In genomic region chr4:54998146-54998841, GRCm38 (mm10) we compare ENCODE assay signal across 32 mouse cellular contexts. TPM values are rescaled to one million over a fixed set of nuclear protein-coding genes. Genes with fewer than 3 reads are reported as not detected.
DNase-seq lines count a peak whose midpoint lies in the region; ATAC-seq lines count a peak whose summit lies in the region.
"Had no signal": no experiment of that assay in that cellular context is flagged by ENCODE, and none has a peak within 500 bp of the region (broad histone marks: within the 10 kb centered on the region; RNA-seq: fewer than 3 reads in every experiment).

No protein-coding gene starts in this region.

- no peak overlapping the region for H3K9ac ChIP-seq in neural tube, embryonic 15.5 days (replicated peaks)
- H3K9ac ChIP-seq: embryonic facial prominence, embryonic 12.5 days; embryonic facial prominence, embryonic 15.5 days; heart, embryonic 12.5 days; heart, embryonic 15.5 days; hindbrain, embryonic 15.5 days; intestine, embryonic 15.5 days had no signal

- H3K9me3 ChIP-seq in neural tube, embryonic 15.5 days (replicated peaks), result no peaks in the 10 kb centered on the region
- H3K9me3 ChIP-seq: embryonic facial prominence, embryonic 12.5 days; embryonic facial prominence, embryonic 15.5 days; heart, embryonic 12.5 days; heart, embryonic 15.5 days; hindbrain, embryonic 15.5 days; intestine, embryonic 15.5 days had no signal

- H3K36me3 ChIP-seq in neural tube, embryonic 15.5 days, result 0 out of 2 replicates have a peak, but pooled peaks cover 2% of the 10 kb centered on the region
- H3K36me3 ChIP-seq: embryonic facial prominence, embryonic 15.5 days; G1E; heart, embryonic 12.5 days; heart, embryonic 15.5 days; hindbrain, embryonic 15.5 days; intestine, embryonic 15.5 days had no signal

- peak; percentile 59; the same call in 1 of the 2 replicates for ATAC-seq in frontal cortex, adult (ENCODE audit: low TSS enrichment)
- ATAC-seq in neural tube, embryonic 15.5 days (ENCODE audit: low FRiP score), result peak; percentile 39; the same call in 1 of the 2 replicates
- ATAC-seq: activated CD4-positive, CD25-positive, alpha-beta regulatory T cell, adult 4 months; forebrain, embryonic 16.5 days; intestine, embryonic 15.5 days; Patski had no signal

- no peak overlapping the region; the same call in 1 of the 2 replicates for H3K27ac ChIP-seq in neural tube, embryonic 15.5 days (replicated peaks)
- H3K27ac ChIP-seq: embryonic facial prominence, embryonic 12.5 days; embryonic facial prominence, embryonic 15.5 days; heart, embryonic 15.5 days; hindbrain, embryonic 15.5 days; intestine, embryonic 15.5 days had no signal

- H3K4me1 ChIP-seq in neural tube, embryonic 15.5 days, result peaks cover 7% of the 10 kb centered on the region; the same call in 1 of the 2 replicates
- H3K4me1 ChIP-seq: embryonic facial prominence, embryonic 15.5 days had no signal

- DNase-seq in frontal cortex, postnatal 10 days (ENCODE audit: low spot score in 2 of 2), result no peak
- no peak for DNase-seq in neural tube, embryonic 10.5 days (ENCODE audit: extremely low spot score, low spot score)
- DNase-seq in R1 (ENCODE audit: low read depth, low spot score), result peak; percentile 92
- DNase-seq in left cerebral cortex, adult 11 months (ENCODE audit: low spot score), result no peak
- no peak for DNase-seq in urinary bladder, postnatal 25 days (ENCODE audit: low spot score)
- DNase-seq: adrenal gland, adult 8-10 months; adrenal gland, postnatal 25 days; B cell, adult 2 months; cerebellum, adult 11 months; cerebellum, adult 2 months; cerebellum, adult 9-11 months; cerebellum, postnatal 25 days; gastrocnemius, postnatal 10 days; gastrocnemius, postnatal 36 days; heart, adult 18-20 months; heart, postnatal 10 days; heart, postnatal 36 days; kidney, adult 11 months; kidney, adult 8-10 months had no signal

- 74% methylated on average over 9 of the region's 9 CpGs for WGBS in neural tube, embryonic 15.5 days

- H3K27me3 ChIP-seq in neural tube, embryonic 15.5 days (replicated peaks), result no peaks in the 10 kb centered on the region
- H3K27me3 ChIP-seq: CH12.LX; embryonic facial prominence, embryonic 12.5 days; embryonic facial prominence, embryonic 15.5 days; heart, embryonic 12.5 days; heart, embryonic 15.5 days; hindbrain, embryonic 15.5 days; intestine, embryonic 15.5 days; Patski had no signal

- H3K4me2 ChIP-seq in neural tube, embryonic 15.5 days, result no peak overlapping the region
- H3K4me2 ChIP-seq: embryonic facial prominence, embryonic 12.5 days; embryonic facial prominence, embryonic 15.5 days; heart, embryonic 12.5 days; heart, embryonic 15.5 days; hindbrain, embryonic 15.5 days; intestine, embryonic 15.5 days had no signal

- no peak overlapping the region for H3K4me3 ChIP-seq in neural tube, embryonic 15.5 days (replicated peaks)
- H3K4me3 ChIP-seq: embryonic facial prominence, embryonic 12.5 days; embryonic facial prominence, embryonic 15.5 days; heart, embryonic 12.5 days; heart, embryonic 15.5 days; hindbrain, embryonic 15.5 days; intestine, embryonic 15.5 days had no signal

RNA-seq across cellular contexts. Expression of gene Zfp462, which starts 53.4 kb away (rescaled TPM):
- 8.2 and 9.2 TPM in 2 replicates for polyA plus RNA-seq in neural tube, embryonic 15.5 days (2015; fragmentation: Nextera tagmentation; extraction: Ambion mirVana)
- polyA plus RNA-seq: G1E had no signal
